Mouse (Mus musculus) kidney, postnatal 4 days (tissue): ENCODE results near the gene Hypm.

Source experiments
- DNase-seq, 2 experiments: peaks; one replicate each; pipeline ENCODE4 v3.0.0; 2021; ENCODE audit warnings: mixed read lengths in 2 of 2

The Hypm gene

GRCm38 (mm10) chrX:9846628-9847027 is at the start of gene Hypm:
TSS of gene Hypm (plus strand) at chrX:9846928.
- DNase-seq = no peak

DNA sequence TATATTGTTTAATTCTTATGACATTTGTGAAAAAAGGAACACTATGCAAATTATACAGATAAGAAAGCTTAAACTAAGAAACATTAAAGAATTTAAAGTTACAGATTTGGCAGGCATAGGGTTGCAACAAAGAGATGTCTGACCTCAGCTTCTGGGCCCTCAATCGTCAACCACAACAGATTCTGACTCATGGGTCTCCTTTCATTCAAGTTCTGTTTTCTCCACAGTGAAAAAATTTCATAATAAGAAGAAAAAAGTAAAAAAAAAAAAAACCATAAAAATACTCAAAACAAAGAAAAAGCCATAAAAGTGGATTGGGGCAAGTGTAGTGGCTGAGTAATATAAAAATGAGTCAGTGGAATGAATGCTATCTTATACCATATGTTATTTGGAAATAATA is 36.6 kb upstream of the Hypm start:
- no peak for DNase-seq

DNA sequence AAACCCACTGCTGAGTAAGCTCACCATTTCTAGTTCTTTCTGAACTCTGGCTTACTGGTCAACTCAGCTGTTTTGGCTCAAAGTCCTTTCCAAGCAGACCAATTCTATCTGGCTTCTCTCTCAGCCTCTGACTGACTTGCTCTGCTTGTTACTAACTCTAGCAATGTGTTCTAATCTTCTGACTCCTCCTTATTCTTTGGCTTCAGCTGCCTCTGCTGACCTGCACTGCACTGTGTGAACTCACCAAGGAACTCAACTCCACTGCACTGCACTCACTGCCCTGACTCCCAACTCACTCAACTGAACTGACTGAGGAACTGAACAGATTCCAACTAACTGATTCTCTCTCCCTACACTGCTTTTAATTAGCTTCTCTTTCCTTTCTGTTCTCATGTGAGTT is 34.3 kb upstream of the Hypm start:
- no peak for DNase-seq

DNA sequence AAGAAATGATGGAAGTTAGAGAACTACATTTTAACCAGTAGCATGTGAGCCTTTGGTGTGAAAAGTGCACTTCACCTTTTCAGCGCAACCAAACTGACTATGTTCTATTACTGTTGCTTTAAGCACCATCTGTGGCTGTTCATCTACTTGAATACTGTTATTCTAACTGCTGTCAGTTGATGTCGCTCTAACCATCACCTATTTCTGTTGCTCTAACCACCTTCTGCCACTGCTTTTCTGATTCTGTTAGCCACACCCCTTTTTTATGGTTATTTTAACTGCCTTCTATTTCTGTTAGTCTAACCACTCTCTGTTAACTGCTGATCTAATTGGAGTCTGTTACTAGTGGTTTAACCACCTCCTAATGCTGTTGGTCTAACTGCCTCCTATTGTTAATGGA is 11.9 kb upstream of the Hypm start:
- no peak for DNase-seq

DNA sequence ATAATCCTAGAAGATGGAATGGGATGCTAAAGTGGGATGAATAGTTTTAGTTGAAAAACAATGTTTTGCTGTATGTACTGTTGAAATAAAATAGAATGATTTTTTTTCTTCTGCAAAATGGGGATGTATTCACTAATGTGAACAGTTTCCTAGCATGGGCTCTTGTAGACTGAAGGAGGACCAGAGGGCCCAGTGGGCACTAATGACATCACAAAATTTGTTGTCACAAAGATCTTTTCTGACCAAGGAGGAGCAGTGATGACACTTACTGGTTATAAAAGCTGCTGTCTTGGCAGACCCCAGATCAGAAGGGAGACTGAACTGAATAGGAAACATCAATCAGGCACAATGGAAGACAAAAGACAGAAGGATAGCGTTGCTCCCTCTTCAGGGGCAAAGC is 2.7 kb downstream of the Hypm start, which contains the start of gene H2al3:
Gene H2al3 (plus strand): TSS at position 301 of the 400 bp plus-strand sequence.
- no peak for DNase-seq

DNA sequence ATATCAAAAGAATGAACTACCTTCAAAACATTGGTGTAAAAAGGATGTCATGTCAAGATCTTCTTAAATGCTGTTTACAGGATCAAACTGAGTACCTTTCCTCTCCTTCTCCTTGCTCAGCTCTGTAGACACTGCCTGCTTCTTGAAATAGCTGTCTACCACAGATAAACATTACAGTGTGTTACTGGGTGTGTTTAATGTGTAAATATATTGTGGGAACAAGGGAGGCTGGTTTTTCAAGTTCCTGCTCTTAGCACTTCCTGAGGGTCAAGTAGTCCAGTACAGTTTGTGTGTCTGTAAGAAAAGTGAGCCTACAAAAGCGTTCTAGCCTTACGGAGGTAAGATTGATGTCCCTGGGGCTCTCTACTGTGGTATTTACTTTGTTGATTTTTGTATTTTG is 15.1 kb downstream of the Hypm start:
- DNase-seq = no peak

DNA sequence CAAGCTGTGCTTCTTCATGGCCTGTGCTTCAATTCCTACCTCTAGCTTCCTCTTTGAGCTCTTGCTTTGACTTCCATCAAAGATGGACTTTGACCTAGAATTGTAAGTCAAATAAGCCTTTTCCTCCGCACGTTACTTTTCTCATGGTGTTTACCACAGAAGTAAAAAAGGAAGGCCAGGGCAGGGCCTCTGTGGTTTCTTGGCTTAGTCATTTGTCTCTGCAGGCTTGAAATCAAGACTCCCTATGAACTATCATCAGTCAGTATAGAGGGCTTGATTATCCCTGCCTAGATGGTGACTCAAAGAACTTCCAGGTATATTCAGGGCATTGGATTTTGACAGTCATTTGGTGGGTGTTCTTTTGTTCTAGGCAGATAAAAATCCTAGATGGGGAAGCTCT is 28.8 kb downstream of the Hypm start:
- no peak for DNase-seq

- DNase-seq = no peak
These were observed 38.6 kb downstream of the Hypm start, which contains the start of gene Sytl5 for GRCm38 (mm10) chrX:9885322-9885721. TSS of gene Sytl5 (plus strand) at chrX:9885622.
